Mouse (Mus musculus) MEL (cell line): ENCODE measurements at regions not wholly inside any gene's neighbourhood (a gene's known extent, or its start where the extent isn't known, plus 50 kb on each side); places are given as distances from the start of the nearest gene placed in this dataset.

Experiments
- DNase-seq: peaks from one replicate; pipeline ENCODE4 v3.0.0; 2011; ENCODE audit warnings: low read depth, low spot score
- H3K27ac ChIP-seq: 2 replicates; pipeline ENCODE4 v1.5.1; 2012; ENCODE audit warnings: low read depth, mild to moderate bottlenecking, control low read depth, low read length, moderate library complexity; ENCODE audit not compliant: control insufficient read depth
- H3K27me3 ChIP-seq, 2 experiments: fragments of 150-350 bp in 1 of 2; sonication (generic) in 1 of 2; 2 replicates each; pipeline ENCODE4 v1.6.1; 2012; ENCODE audit warnings: low read length in 2 of 2, mild to moderate bottlenecking in 2 of 2, improper control_type of control experiment in 1 of 2, moderate library complexity in 1 of 2; ENCODE audit not compliant: insufficient read depth in 2 of 2, control insufficient read depth in 1 of 2
- H3K36me3 ChIP-seq, 2 experiments: 2 replicates each; pipeline ENCODE4 v1.6.1; 2012 to 2014; ENCODE audit warnings: low read length in 2 of 2, improper control_type of control experiment in 1 of 2, inconsistent platforms in 1 of 2, mild to moderate bottlenecking in 1 of 2; ENCODE audit not compliant: insufficient read depth in 2 of 2, control insufficient read depth in 1 of 2
- H3K4me1 ChIP-seq, 2 experiments: fragments of 150-350 bp in 1 of 2; sonication (generic) in 1 of 2; 2 replicates each; pipeline ENCODE4 v1.6.1; 2012; ENCODE audit warnings: low read length in 2 of 2, improper control_type of control experiment in 1 of 2, mild to moderate bottlenecking in 1 of 2; ENCODE audit not compliant: insufficient read depth in 2 of 2, control insufficient read depth in 1 of 2
- H3K4me3 ChIP-seq, 2 experiments: fragments of 150-350 bp in 1 of 2; sonication (generic) in 1 of 2; 2 replicates each; pipeline ENCODE4 v1.5.1; 2012; ENCODE audit warnings: low read depth in 2 of 2, low read length in 2 of 2, mild to moderate bottlenecking in 2 of 2, moderate library complexity in 2 of 2, control low read depth in 1 of 2, improper control_type of control experiment in 1 of 2; ENCODE audit not compliant: control insufficient read depth in 1 of 2, insufficient read depth in 1 of 2
- H3K79me2 ChIP-seq: 2 replicates; pipeline ENCODE4 v1.6.1; 2012; ENCODE audit warnings: mild to moderate bottlenecking, low read length, moderate library complexity; ENCODE audit not compliant: control insufficient read depth, poor library complexity, insufficient read depth
- H3K9ac ChIP-seq: 2 replicates; pipeline ENCODE4 v1.6.1; 2012; ENCODE audit warnings: low read depth, mild to moderate bottlenecking, control low read depth, low read length, moderate library complexity; ENCODE audit not compliant: control insufficient read depth, poor library complexity, severe bottlenecking
- H3K9me3 ChIP-seq: fragments of 150-350 bp; sonication (generic); replicated peaks from 2 replicates; pipeline ENCODE4 v1.6.1; 2012; ENCODE audit warnings: mild to moderate bottlenecking, low read length, improper control_type of control experiment, moderate library complexity; ENCODE audit not compliant: insufficient read depth
- BHLHE40 ChIP-seq: IDR thresholded peaks from 2 replicates; pipeline ENCODE4 v1.6.1; 2012; ENCODE audit warnings: low read depth, mild to moderate bottlenecking, inconsistent platforms, low read length, improper control_type of control experiment, borderline replicate concordance
- CHD2 ChIP-seq: IDR thresholded peaks from 2 replicates; pipeline ENCODE4 v1.6.1; 2011; ENCODE audit warnings: low read length, improper control_type of control experiment
- CTCF ChIP-seq, 3 experiments: IDR thresholded peaks in 2 of 3; conservative IDR thresholded peaks in 1 of 3; 2 replicates each; pipeline ENCODE4 v1.5.1; 2011 to 2012; ENCODE audit warnings: low read length in 3 of 3, low read depth in 2 of 3, mild to moderate bottlenecking in 2 of 3, improper control_type of control experiment in 1 of 3, inconsistent platforms in 1 of 3, mixed read lengths in 1 of 3, moderate library complexity in 1 of 3; ENCODE audit not compliant: control insufficient read depth in 1 of 3, insufficient read depth in 1 of 3, poor library complexity in 1 of 3, severe bottlenecking in 1 of 3
- EP300 ChIP-seq, 2 experiments: IDR thresholded peaks; 2 replicates each; pipeline ENCODE4 v1.6.1; 2011; ENCODE audit warnings: improper control_type of control experiment in 2 of 2, low read length in 2 of 2, low read depth in 1 of 2, mild to moderate bottlenecking in 1 of 2
- GATA1 ChIP-seq: IDR thresholded peaks from 2 replicates; pipeline ENCODE4 v1.6.1; 2011; ENCODE audit warnings: low read depth, low read length, improper control_type of control experiment
- HCFC1 ChIP-seq: IDR thresholded peaks from 2 replicates; pipeline ENCODE4 v1.6.1; 2012; ENCODE audit warnings: low read depth, mild to moderate bottlenecking, inconsistent platforms, low read length, improper control_type of control experiment, moderate library complexity
- KAT2A ChIP-seq: conservative IDR thresholded peaks from 2 replicates; pipeline ENCODE4 v1.6.1; 2012; ENCODE audit warnings: low read depth, low read length, improper control_type of control experiment, inconsistent platforms
- MAFK ChIP-seq: IDR thresholded peaks from 2 replicates; pipeline ENCODE4 v1.6.1; 2011; ENCODE audit warnings: low read depth, mild to moderate bottlenecking, low read length, improper control_type of control experiment, borderline replicate concordance
- MAX ChIP-seq: IDR thresholded peaks from 2 replicates; pipeline ENCODE4 v1.6.1; 2011; ENCODE audit warnings: low read length, improper control_type of control experiment
- MAZ ChIP-seq: IDR thresholded peaks from 2 replicates; pipeline ENCODE4 v1.6.1; 2012; ENCODE audit warnings: low read depth, mild to moderate bottlenecking, inconsistent platforms, low read length, improper control_type of control experiment
- MYB ChIP-seq: IDR thresholded peaks from 2 replicates; pipeline ENCODE4 v1.6.1; 2011; ENCODE audit warnings: mild to moderate bottlenecking, low read depth, low read length, improper control_type of control experiment
- MYC ChIP-seq: IDR thresholded peaks from 2 replicates; pipeline ENCODE4 v1.6.1; 2011; ENCODE audit warnings: low read depth, mild to moderate bottlenecking, low read length, improper control_type of control experiment, moderate library complexity
- NRF1 ChIP-seq: IDR thresholded peaks from 2 replicates; pipeline ENCODE4 v1.6.1; 2014; ENCODE audit warnings: low read depth, mild to moderate bottlenecking, inconsistent platforms, low read length, improper control_type of control experiment, moderate library complexity; ENCODE audit not compliant: poor library complexity, insufficient read depth, severe bottlenecking
- RCOR1 ChIP-seq: IDR thresholded peaks from 2 replicates; pipeline ENCODE4 v1.6.1; 2012; ENCODE audit warnings: low read depth, mild to moderate bottlenecking, inconsistent platforms, low read length, improper control_type of control experiment
- SIN3A ChIP-seq: IDR thresholded peaks from 2 replicates; pipeline ENCODE4 v1.6.1; 2012; ENCODE audit warnings: low read length, improper control_type of control experiment, inconsistent platforms
- SMC3 ChIP-seq: IDR thresholded peaks from 2 replicates; pipeline ENCODE4 v1.6.1; 2011; ENCODE audit warnings: low read depth, low read length, improper control_type of control experiment
- TAL1 ChIP-seq: IDR thresholded peaks from 2 replicates; pipeline ENCODE4 v1.6.1; 2012; ENCODE audit warnings: mild to moderate bottlenecking, inconsistent platforms, low read length, moderate library complexity, mixed read lengths
- TBP ChIP-seq: IDR thresholded peaks from 2 replicates; pipeline ENCODE4 v1.8.0; 2011; ENCODE audit warnings: low read depth, low read length, improper control_type of control experiment
- ZC3H11A ChIP-seq: IDR thresholded peaks from 2 replicates; pipeline ENCODE4 v1.6.1; 2012; ENCODE audit warnings: low read depth, mild to moderate bottlenecking, inconsistent platforms, low read length, improper control_type of control experiment

DNA sequence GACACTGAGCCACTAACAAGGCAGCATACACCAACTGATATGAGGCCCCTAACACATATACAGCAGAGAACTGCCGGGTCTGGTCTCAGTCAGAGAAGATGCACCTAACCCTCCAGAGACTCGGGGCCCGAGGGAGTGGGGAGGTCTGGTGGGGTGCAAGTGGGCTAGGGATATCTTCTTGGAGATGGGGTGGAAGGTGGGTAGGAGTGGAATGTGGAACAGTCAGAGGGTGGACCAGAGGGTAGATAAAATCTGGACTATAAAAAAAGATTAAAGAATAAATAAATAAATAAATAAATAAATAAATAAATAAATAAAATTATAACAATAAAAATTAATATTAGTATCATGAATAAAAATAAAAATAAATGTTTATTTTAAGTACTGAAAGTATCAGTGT, 598.2 kb downstream of the Cenpc1 start:
- no peaks in the 10 kb centered on the region for H3K27me3 ChIP-seq
- no peaks in the 10 kb centered on the region for H3K4me1 ChIP-seq
- no peak for TF ChIP-seq CTCF (IDR thresholded peaks at IDR 0.05 in 2 of 3, conservative IDR thresholded peaks at IDR 0.05 in 1 of 3; ENCODE audit: control insufficient read depth in 1 of 3, insufficient read depth in 1 of 3, low read depth in 2 of 3, low read length in 3 of 3, poor library complexity in 1 of 3, severe bottlenecking in 1 of 3)
- TF ChIP-seq CHD2 = no peak
- no peak for TF ChIP-seq NRF1
- TF ChIP-seq TAL1 = no peak
- TF ChIP-seq MAX = no peak
- TF ChIP-seq KAT2A = no peak
- no peak for TF ChIP-seq SIN3A
- TF ChIP-seq MAZ = no peak
- TF ChIP-seq TBP = no peak
- TF ChIP-seq EP300 (IDR thresholded peaks at IDR 0.05; ENCODE audit: low read depth in 1 of 2, low read length in 2 of 2) = no peak
- no peak for TF ChIP-seq BHLHE40
- TF ChIP-seq SMC3 = no peak
- TF ChIP-seq MYC = no peak
- no peak for TF ChIP-seq MYB
- no peak for TF ChIP-seq RCOR1
- no peak for TF ChIP-seq GATA1
- TF ChIP-seq ZC3H11A = no peak
- no peak for TF ChIP-seq MAFK
- no peak for TF ChIP-seq HCFC1
- no peaks in the 10 kb centered on the region for H3K9me3 ChIP-seq
- H3K79me2 ChIP-seq = no peaks in the 10 kb centered on the region
- no peak overlapping the region for H3K9ac ChIP-seq
- no peak for DNase-seq
- H3K27ac ChIP-seq = no peak overlapping the region
- no peak overlapping the region for H3K4me3 ChIP-seq
- no peaks in the 10 kb centered on the region for H3K36me3 ChIP-seq
